In genomic region chr11:18102841-18103240, GRCm38 (mm10) we compare ENCODE assay signal across 15 mouse cellular contexts.
"Had no signal": no experiment of that assay in that cellular context is flagged by ENCODE, and none has a peak within 500 bp of the region (broad histone marks: within the 10 kb centered on the region; RNA-seq: fewer than 3 reads in every experiment).

No protein-coding gene starts in this region.

- DNase-seq: gastrocnemius, postnatal 14 days; gastrocnemius, postnatal 36 days; heart, adult 11 months; heart, adult 2 months; heart, postnatal 14 days; heart, postnatal 36 days; kidney, adult 11 months; kidney, adult 2 months; kidney, adult 9 months; kidney, postnatal 14 days; kidney, postnatal 36 days; layer of hippocampus, adult 9-11 months; layer of hippocampus, postnatal 36 days; liver; liver, embryonic 13.5 days had no signal
